Mouse (Mus musculus): Measurements from ENCODE around the gene Pccb.

DNA sequence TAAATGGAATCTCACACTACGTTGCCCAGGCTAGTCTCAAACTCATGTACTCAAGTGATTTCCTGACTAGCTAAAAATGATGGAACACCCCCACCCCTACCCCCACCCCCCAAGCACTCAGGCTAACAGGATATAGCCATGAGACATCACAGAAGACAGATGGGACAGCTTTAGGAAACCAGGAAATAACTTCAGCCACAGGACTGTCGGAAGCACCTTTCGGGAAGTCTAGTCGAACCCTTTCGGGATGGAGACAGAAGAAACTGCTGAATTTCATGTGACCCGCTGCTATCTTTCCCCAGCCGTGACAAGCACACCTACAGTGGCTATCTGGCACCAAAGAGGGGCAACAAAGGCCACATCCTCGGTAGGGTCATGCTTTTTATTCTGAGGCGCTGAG is 19.4 kb downstream of the Pccb start:
- TF ChIP-seq CTCF (IDR thresholded peaks at IDR 0.05; ENCODE audit: insufficient read depth, low read depth, low read length): no peak
- TF ChIP-seq POLR2A (IDR thresholded peaks at IDR 0.05; ENCODE audit: insufficient read depth, low read depth, low read length): no peak

Data from olfactory bulb, adult 2 months (tissue).